Mouse (Mus musculus): ENCODE results near the gene Fam124a.

- TF ChIP-seq CTCF (IDR thresholded peaks at IDR 0.05; ENCODE audit: extremely low read depth, insufficient read length, insufficient replicate concordance, low read depth, low read length) = no peak
- TF ChIP-seq POLR2A (IDR thresholded peaks at IDR 0.05; ENCODE audit: low read depth, low read length) = no peak
Observed at GRCm38 (mm10) chr14:62639111-62639510, 83.6 kb downstream of the Fam124a start.
